Mouse (Mus musculus) kidney, postnatal 10 days (tissue): Measurements from ENCODE around the gene Cstf1.
A peak's percentile ranks its signal among the peaks of the same experiment; 100 is the strongest.

Experiments used
- DNase-seq: peaks from one replicate; pipeline ENCODE4 v3.0.0; 2021; ENCODE audit warnings: mixed read lengths

Cstf1 gene

DNA sequence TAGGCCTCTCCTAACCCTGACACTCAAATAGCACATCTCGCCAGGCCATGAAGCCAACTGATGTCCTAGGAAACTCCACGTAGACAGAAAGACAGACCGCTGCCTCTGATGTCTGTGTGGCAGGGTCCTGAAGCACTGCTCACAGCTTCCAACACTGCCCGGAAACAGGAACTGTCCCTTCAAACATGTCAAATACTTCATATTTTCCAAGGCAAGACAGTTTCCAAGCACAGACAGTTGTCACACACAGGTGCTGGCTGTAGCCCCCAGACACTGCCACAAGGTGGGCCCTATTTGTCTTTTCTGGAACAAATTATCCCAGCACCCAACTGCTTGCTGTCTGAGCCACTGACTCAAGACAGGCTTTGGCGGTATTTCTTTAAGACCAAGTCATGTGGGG, 47.7 kb downstream of the Cstf1 start:
- DNase-seq = no peak

DNA sequence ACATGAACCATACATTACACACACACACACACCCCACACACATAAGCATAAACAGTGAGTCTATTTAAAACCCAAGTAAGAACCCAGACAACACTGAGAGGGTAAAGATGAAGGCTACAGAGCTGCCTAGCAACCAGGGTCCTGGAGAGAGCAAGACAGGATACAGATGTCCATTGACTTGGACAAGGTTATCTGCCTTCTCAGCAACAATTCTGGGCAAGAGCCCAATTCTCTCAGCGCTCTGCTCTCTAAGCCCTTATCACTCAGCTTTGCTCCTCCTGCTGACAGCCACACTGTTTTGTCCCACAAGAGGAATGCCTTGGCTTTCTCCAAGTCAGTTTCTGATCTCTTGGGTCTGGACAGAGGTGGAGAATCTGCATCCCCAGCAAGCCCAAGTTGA, 60.1 kb downstream of the Cstf1 start:
- peak; percentile 78 for DNase-seq
